Mouse (Mus musculus): ENCODE measurements around the gene Ube2f. TPM values are rescaled to one million over a fixed set of nuclear protein-coding genes. Genes with fewer than 3 reads are reported as not detected.
A peak's percentile ranks its signal among the peaks of the same experiment; 100 is the strongest.

Gene Ube2f
- polyA plus RNA-seq, 1 experiment from 2014 or later = 71.7 TPM

- Histone ChIP-seq H3K36me3 (ENCODE audit: control insufficient read depth, insufficient read depth) (no peaks in the 10 kb centered on the region), H3K27me3 (ENCODE audit: control insufficient read depth, insufficient read depth, low read length) (no peaks in the 10 kb centered on the region), H3K27ac (ENCODE audit: low read length) (no peak overlapping the region), H3K4me3 (ENCODE audit: low read length) (no peak overlapping the region), H3K9me3 (replicated peaks; ENCODE audit: control insufficient read depth, low read length) (no peaks in the 10 kb centered on the region), H3K4me1 (ENCODE audit: control insufficient read depth, insufficient read depth, low read length) (peaks cover 28% of the 10 kb centered on the region), H3K9ac (ENCODE audit: low read length) (no peak overlapping the region), H3K4me2 (ENCODE audit: low read depth, low read length) (no peak overlapping the region)
- WGBS = 69% methylated on average over 5 of the region's 5 CpGs
- ATAC-seq (replicated peaks; ENCODE audit: extremely low read depth, insufficient read depth, low FRiP score) = no peak
Observed at GRCm38 (mm10) chr1:91248242-91248641, 1.9 kb upstream of the Ube2f start.

GRCm38 (mm10) chr1:91248970-91249369 is 1.1 kb upstream of the Ube2f start:
- H3K36me3 ChIP-seq (ENCODE audit: control insufficient read depth, insufficient read depth) = no peaks in the 10 kb centered on the region
- H3K27ac ChIP-seq (ENCODE audit: low read length) = no peak overlapping the region
- H3K9me3 ChIP-seq (replicated peaks; ENCODE audit: control insufficient read depth, low read length) = no peaks in the 10 kb centered on the region
- H3K9ac ChIP-seq (ENCODE audit: low read length) = no peak overlapping the region
- ATAC-seq (replicated peaks; ENCODE audit: extremely low read depth, insufficient read depth, low FRiP score) = no peak
- WGBS = 39% methylated on average over 4 of the region's 4 CpGs
- peaks cover 30% of the 10 kb centered on the region for H3K4me1 ChIP-seq (ENCODE audit: control insufficient read depth, insufficient read depth, low read length)
- no peaks in the 10 kb centered on the region for H3K27me3 ChIP-seq (ENCODE audit: control insufficient read depth, insufficient read depth, low read length)
- no peak overlapping the region for H3K4me2 ChIP-seq (ENCODE audit: low read depth, low read length)
- no peak overlapping the region for H3K4me3 ChIP-seq (ENCODE audit: low read length)

- H3K9ac ChIP-seq (ENCODE audit: low read length) = peak overlapping the region; percentile 92
- H3K4me3 ChIP-seq (ENCODE audit: low read length) = peak overlapping the region; percentile 80
- H3K4me1 ChIP-seq (ENCODE audit: control insufficient read depth, insufficient read depth, low read length) = peaks cover 30% of the 10 kb centered on the region
- peaks cover 3% of the 10 kb centered on the region; the same call in 1 of the 2 replicates for H3K36me3 ChIP-seq (ENCODE audit: control insufficient read depth, insufficient read depth)
- WGBS = under 1% methylated on average over 70 of the region's 70 CpGs
- no peaks in the 10 kb centered on the region for H3K27me3 ChIP-seq (ENCODE audit: control insufficient read depth, insufficient read depth, low read length)
- peak overlapping the region; percentile 72 for H3K4me2 ChIP-seq (ENCODE audit: low read depth, low read length)
- H3K27ac ChIP-seq (ENCODE audit: low read length) = peak overlapping the region; percentile 88
- H3K9me3 ChIP-seq (replicated peaks; ENCODE audit: control insufficient read depth, low read length) = no peaks in the 10 kb centered on the region
- peak; percentile 40 for ATAC-seq (replicated peaks; ENCODE audit: extremely low read depth, insufficient read depth, low FRiP score)
Observed at GRCm38 (mm10) chr1:91250415-91251147, 477 bp downstream of the Ube2f start.

GRCm38 (mm10) chr1:91251148-91251650 is 1.1 kb downstream of the Ube2f start:
- WGBS = 33% methylated on average over 5 of the region's 5 CpGs
- Histone ChIP-seq H3K4me2 (ENCODE audit: low read depth, low read length) (peak overlapping the region; percentile 72), H3K27ac (ENCODE audit: low read length) (no peak overlapping the region), H3K9me3 (replicated peaks; ENCODE audit: control insufficient read depth, low read length) (no peaks in the 10 kb centered on the region), H3K9ac (ENCODE audit: low read length) (peak overlapping the region; percentile 92), H3K36me3 (ENCODE audit: control insufficient read depth, insufficient read depth) (peaks cover 3% of the 10 kb centered on the region; the same call in 1 of the 2 replicates), H3K27me3 (ENCODE audit: control insufficient read depth, insufficient read depth, low read length) (no peaks in the 10 kb centered on the region), H3K4me3 (ENCODE audit: low read length) (peak overlapping the region; percentile 80), H3K4me1 (ENCODE audit: control insufficient read depth, insufficient read depth, low read length) (peaks cover 30% of the 10 kb centered on the region)
- ATAC-seq (replicated peaks; ENCODE audit: extremely low read depth, insufficient read depth, low FRiP score) = no peak

GRCm38 (mm10) chr1:91251927-91252326 is 1.8 kb downstream of the Ube2f start:
- Histone ChIP-seq H3K27me3 (ENCODE audit: control insufficient read depth, insufficient read depth, low read length) (no peaks in the 10 kb centered on the region), H3K4me3 (ENCODE audit: low read length) (no peak overlapping the region), H3K4me2 (ENCODE audit: low read depth, low read length) (peak overlapping the region; percentile 72; the same call in 1 of the 2 replicates), H3K9me3 (replicated peaks; ENCODE audit: control insufficient read depth, low read length) (no peaks in the 10 kb centered on the region), H3K4me1 (ENCODE audit: control insufficient read depth, insufficient read depth, low read length) (peaks cover 30% of the 10 kb centered on the region), H3K27ac (ENCODE audit: low read length) (no peak overlapping the region), H3K36me3 (ENCODE audit: control insufficient read depth, insufficient read depth) (peaks cover 3% of the 10 kb centered on the region; the same call in 1 of the 2 replicates), H3K9ac (ENCODE audit: low read length) (no peak overlapping the region)
- 30% methylated on average over 8 of the region's 8 CpGs for WGBS
- ATAC-seq (replicated peaks; ENCODE audit: extremely low read depth, insufficient read depth, low FRiP score) = no peak

- Histone ChIP-seq H3K9me3 (replicated peaks; ENCODE audit: control insufficient read depth, low read length) (no peaks in the 10 kb centered on the region), H3K27me3 (ENCODE audit: control insufficient read depth, insufficient read depth, low read length) (no peaks in the 10 kb centered on the region), H3K36me3 (ENCODE audit: control insufficient read depth, insufficient read depth) (peaks cover 3% of the 10 kb centered on the region; the same call in 1 of the 2 replicates), H3K4me1 (ENCODE audit: control insufficient read depth, insufficient read depth, low read length) (peaks cover 11% of the 10 kb centered on the region), H3K27ac (ENCODE audit: low read length) (no peak overlapping the region), H3K9ac (ENCODE audit: low read length) (no peak overlapping the region), H3K4me3 (ENCODE audit: low read length) (no peak overlapping the region), H3K4me2 (ENCODE audit: low read depth, low read length) (no peak overlapping the region)
- ATAC-seq (replicated peaks; ENCODE audit: extremely low read depth, insufficient read depth, low FRiP score) = no peak
Observed at GRCm38 (mm10) chr1:91257918-91258317, 7.8 kb downstream of the Ube2f start.

GRCm38 (mm10) chr1:91259794-91260193 is 9.7 kb downstream of the Ube2f start:
- no peak overlapping the region for H3K4me2 ChIP-seq (ENCODE audit: low read depth, low read length)
- ATAC-seq (replicated peaks; ENCODE audit: extremely low read depth, insufficient read depth, low FRiP score) = no peak
- H3K4me1 ChIP-seq (ENCODE audit: control insufficient read depth, insufficient read depth, low read length) = peaks cover 8% of the 10 kb centered on the region
- no peaks in the 10 kb centered on the region for H3K9me3 ChIP-seq (replicated peaks; ENCODE audit: control insufficient read depth, low read length)
- peaks cover 3% of the 10 kb centered on the region; the same call in 1 of the 2 replicates for H3K36me3 ChIP-seq (ENCODE audit: control insufficient read depth, insufficient read depth)
- no peak overlapping the region for H3K27ac ChIP-seq (ENCODE audit: low read length)
- no peaks in the 10 kb centered on the region for H3K27me3 ChIP-seq (ENCODE audit: control insufficient read depth, insufficient read depth, low read length)
- no peak overlapping the region for H3K4me3 ChIP-seq (ENCODE audit: low read length)
- no peak overlapping the region for H3K9ac ChIP-seq (ENCODE audit: low read length)
- 76% methylated on average over 5 of the region's 5 CpGs for WGBS

GRCm38 (mm10) chr1:91262508-91262907 is 12.4 kb downstream of the Ube2f start:
- H3K27me3 ChIP-seq (ENCODE audit: control insufficient read depth, insufficient read depth, low read length) = no peaks in the 10 kb centered on the region
- H3K9ac ChIP-seq (ENCODE audit: low read length) = no peak overlapping the region
- H3K4me1 ChIP-seq (ENCODE audit: control insufficient read depth, insufficient read depth, low read length) = peaks cover 8% of the 10 kb centered on the region
- H3K4me3 ChIP-seq (ENCODE audit: low read length) = no peak overlapping the region
- H3K27ac ChIP-seq (ENCODE audit: low read length) = no peak overlapping the region
- no peak overlapping the region for H3K4me2 ChIP-seq (ENCODE audit: low read depth, low read length)
- H3K36me3 ChIP-seq (ENCODE audit: control insufficient read depth, insufficient read depth) = peaks cover 9% of the 10 kb centered on the region
- H3K9me3 ChIP-seq (replicated peaks; ENCODE audit: control insufficient read depth, low read length) = no peaks in the 10 kb centered on the region
- WGBS = 89% methylated on average over 7 of the region's 7 CpGs
- no peak for ATAC-seq (replicated peaks; ENCODE audit: extremely low read depth, insufficient read depth, low FRiP score)

GRCm38 (mm10) chr1:91272260-91272659 is 22.2 kb downstream of the Ube2f start:
- Histone ChIP-seq H3K4me3 (ENCODE audit: low read length) (no peak overlapping the region), H3K27ac (ENCODE audit: low read length) (no peak overlapping the region), H3K4me1 (ENCODE audit: control insufficient read depth, insufficient read depth, low read length) (0 out of 2 replicates have a peak, but pooled peaks cover 2% of the 10 kb centered on the region), H3K36me3 (ENCODE audit: control insufficient read depth, insufficient read depth) (peaks cover 10% of the 10 kb centered on the region), H3K9ac (ENCODE audit: low read length) (no peak overlapping the region), H3K4me2 (ENCODE audit: low read depth, low read length) (no peak overlapping the region), H3K27me3 (ENCODE audit: control insufficient read depth, insufficient read depth, low read length) (no peaks in the 10 kb centered on the region), H3K9me3 (replicated peaks; ENCODE audit: control insufficient read depth, low read length) (no peaks in the 10 kb centered on the region)
- no peak for ATAC-seq (replicated peaks; ENCODE audit: extremely low read depth, insufficient read depth, low FRiP score)
- 83% methylated on average over 2 of the region's 2 CpGs for WGBS
